Mouse (Mus musculus): ENCODE measurements around the gene Ergic1. TPM values are rescaled to one million over a fixed set of nuclear protein-coding genes. Genes with fewer than 3 reads are reported as not detected.

The Ergic1 gene
- total RNA-seq, 4 experiments from 2014 or later = 118 to 152 (median 136) TPM

DNA sequence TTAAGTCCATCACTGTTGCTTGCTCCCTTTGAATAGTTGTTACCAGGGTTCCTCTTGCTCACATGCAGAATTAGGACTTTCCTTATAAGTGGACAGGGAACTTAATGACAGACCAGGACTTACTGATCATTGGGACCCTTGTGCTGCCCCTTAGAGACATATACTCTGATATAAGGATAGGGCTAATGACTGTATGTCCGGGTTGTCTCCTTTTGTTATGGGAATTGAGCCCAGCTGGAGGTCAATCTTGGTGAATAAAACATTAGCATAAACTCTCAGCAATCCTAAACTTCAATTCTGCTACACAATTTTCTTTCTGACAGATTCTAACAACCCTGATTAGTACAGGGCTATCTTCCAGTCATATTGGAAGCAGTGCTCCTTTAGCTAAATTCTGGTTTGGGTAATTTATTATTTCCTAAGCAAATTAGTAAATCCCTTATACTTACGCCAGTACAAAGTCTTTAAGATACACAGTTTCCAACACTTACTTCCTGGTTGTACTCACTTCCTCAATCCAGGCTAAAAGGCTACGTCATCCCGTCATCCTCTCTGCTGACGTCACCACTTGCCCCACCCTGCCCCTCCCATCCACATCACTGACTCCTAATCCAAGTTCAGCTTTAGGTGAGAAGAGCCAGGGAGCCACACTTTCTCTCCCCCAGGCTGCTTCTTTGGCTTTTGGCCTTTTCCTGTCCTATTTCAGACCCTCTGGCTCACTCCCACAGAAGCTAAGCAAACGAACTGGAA, 23.4 kb upstream of the Ergic1 start:
- DNase-seq (ENCODE audit: low spot score in 2 of 2) = no peak

DNA sequence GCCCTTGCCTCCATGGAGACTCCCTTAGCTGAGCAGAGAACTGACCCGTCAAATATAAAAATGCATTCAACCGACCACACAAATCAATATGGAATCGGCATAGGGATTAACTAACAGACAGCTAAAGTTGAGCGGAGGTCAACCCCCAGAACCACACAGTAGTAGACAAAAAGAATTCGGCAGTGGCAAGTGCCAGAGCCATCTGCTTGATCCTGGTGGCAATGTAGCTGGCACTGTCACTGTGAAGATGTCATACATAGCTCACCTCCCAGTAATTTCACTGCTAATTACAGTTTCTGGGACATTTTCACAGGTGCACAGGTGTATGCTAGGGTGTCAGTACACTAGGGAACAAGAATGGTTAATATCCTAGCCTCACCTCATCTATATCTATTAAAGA, 21.2 kb upstream of the Ergic1 start:
- DNase-seq (ENCODE audit: low spot score in 2 of 2) = no peak

DNA sequence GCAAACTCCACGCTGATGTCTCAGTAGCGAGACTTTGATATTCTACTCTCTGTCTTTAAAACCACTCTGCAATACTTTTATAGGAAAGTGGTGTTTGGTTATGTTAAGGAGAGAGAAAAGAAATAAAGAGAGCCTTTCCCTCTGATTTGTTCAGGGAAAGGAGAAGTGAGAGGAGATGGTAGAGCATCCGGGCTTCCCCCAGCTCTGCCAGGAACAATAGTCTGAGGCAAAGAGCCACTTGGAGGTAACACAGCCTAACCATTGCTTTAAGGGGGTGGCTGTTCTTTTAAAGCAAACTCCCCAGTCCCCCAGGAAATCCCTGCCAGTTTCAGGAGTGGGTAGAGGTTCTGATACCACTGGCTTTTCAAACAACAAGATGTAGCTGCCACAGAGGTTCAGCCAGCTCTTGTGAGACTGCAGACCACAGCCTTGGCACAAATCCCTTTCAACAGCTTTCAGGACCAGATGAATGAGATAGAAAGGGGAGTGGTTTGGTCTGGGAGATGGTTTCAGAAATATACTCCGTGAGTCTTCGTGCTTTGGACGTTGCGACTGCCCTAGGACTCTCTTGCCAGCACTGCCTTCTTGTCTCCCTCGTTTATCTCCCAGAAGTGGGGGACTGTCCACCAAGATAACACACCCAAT, 16.8 kb upstream of the Ergic1 start:
- DNase-seq (ENCODE audit: low spot score in 2 of 2) = no peak

DNA sequence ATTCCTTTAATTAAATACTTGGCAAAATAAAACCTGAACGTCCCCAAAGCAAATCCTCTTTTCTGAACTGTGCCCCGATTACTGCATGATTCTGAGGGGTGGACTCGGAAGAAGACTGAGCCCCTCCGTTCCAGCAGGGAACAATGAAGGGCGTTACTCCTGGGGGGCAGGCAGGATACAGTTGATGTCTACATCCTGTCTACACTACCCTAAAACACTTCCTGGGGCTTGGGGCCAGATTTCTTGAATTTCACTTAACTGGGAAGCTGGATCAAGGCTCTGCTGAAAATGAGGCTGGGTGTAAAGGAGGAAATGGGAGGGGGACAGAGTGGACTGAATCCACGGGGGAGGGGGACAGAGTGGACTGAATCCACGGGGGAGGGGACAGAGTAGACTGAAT, 13.5 kb upstream of the Ergic1 start:
- DNase-seq (ENCODE audit: low spot score in 2 of 2) = no peak

DNA sequence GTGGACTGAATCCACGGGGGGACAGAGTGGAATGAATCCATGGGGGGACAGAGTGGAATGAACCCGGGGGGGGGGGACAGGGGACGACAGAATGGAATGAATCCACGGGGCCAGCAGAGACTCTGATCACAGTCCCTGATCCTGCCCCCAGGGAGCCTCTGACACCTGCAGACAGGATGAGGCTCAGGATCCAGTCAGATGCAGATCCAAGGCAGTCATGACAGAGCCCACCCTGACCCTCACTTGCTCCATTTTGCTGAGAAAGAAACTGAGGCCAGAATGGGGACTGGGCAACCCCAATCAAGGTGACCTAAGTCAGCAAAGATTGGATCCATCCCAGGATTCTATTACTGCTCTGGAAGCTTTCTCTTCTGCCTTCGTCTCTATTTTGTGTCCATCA, 12.7 kb upstream of the Ergic1 start:
- no peak for DNase-seq (ENCODE audit: low spot score in 2 of 2)

DNA sequence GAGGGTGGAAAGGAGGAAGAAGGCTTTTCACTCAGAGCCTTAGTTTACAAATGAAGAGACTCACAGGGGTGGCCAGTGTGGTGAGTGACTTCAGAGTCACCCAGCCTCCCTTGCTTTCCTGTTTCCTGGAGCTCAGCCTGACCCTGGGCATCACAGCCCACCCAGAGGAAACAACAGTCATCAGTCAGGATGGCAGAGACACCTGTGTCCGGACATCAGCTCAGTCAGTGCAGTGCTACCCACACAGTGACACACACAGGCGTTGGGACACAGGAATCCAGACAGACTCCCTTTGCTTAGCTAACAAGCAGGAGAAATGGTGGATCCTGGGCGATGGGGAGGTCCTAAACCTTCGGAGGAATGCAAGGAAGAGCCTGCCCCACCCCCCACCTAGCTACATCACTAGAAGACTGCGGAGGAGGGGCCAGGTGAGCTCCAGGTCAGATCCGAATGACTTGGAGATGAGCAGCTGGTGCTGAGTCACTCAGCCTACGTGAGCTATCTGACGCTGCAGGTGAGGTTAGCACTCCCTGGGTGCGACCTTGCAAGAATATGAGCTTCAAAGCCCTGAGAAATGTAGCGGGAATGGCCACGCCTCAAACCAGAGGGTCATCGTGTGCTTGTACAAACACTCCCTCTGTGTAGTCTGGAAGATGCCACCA, 12.0 kb upstream of the Ergic1 start:
- no peak for DNase-seq (ENCODE audit: low spot score in 2 of 2)

DNA sequence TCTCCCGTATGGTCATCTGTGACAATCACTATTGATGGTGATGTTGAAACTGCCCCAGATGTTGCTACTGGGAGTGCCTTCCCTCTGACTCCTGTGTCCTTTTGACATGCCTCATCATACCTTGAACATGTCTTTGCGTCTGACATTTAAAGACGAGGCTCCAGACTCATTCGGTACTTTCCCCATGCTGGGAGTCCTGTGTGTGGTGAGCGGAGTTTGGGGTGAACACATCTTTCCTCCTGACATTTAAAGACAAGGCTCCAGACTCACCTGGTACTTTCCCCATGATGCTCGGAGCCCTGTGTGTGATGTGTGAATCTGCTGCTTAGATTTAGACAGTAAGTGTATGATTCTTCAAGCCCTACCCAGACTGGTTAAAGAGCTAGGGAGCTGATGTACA, 10.2 kb upstream of the Ergic1 start:
- no peak for DNase-seq (ENCODE audit: low spot score in 2 of 2)

DNA sequence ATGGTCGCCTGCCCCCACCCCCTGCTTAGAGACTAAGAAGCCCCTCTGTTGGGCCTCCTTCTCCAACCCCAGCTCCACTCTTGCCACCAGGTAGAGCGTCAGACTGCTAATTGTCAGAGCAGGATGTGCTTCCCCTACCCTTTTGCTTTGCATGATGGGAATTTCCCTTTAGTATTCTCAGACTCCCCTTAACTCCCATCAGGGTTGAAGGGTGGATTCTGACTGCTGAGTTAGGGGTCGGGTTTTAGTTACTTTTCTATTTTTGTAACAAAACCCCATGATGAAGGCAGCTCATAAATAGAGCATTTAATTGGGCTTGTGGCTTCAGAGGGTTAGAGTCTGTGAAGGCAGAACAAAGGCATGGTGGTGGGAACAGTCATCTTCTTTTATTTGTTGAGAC, 8.3 kb upstream of the Ergic1 start:
- no peak for DNase-seq (ENCODE audit: low spot score in 2 of 2)

DNA sequence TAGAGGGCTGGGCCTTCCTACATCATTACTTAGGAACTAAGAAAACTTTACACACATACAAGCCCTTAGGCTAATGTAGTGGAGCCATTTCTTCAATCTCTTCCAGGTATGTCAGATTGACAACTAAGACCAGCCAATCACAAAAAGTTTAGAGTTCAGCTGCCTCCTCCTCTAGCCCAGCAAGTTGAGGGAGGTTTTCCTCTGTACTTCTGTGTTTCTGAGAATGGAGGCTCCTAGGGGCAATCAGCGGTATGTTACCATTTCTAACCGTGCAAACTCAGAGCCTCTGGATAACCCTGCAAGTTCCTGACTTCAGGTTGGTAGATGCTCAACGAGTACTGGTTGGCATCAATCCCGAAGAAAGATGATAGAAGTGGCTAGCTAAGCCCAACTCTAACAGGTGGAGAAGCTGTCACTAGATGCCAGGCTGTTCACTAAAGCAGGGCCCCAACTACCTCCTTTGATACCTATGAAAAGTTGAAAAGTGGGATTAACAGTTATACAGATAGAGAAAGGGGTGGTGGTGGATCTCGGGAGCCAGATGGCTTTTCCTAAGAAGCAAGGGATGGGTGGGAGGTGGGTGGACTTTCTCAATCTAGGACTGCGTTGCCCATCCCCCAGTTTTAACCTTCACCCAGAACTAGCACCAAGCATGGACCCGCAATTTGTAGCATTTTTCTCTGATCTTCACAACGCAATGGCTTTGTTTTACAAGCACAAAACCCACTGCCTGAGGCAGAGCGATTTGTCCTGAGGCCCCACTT, 581 bp upstream of the Ergic1 start:
- no peak for DNase-seq (ENCODE audit: low spot score in 2 of 2)

DNA sequence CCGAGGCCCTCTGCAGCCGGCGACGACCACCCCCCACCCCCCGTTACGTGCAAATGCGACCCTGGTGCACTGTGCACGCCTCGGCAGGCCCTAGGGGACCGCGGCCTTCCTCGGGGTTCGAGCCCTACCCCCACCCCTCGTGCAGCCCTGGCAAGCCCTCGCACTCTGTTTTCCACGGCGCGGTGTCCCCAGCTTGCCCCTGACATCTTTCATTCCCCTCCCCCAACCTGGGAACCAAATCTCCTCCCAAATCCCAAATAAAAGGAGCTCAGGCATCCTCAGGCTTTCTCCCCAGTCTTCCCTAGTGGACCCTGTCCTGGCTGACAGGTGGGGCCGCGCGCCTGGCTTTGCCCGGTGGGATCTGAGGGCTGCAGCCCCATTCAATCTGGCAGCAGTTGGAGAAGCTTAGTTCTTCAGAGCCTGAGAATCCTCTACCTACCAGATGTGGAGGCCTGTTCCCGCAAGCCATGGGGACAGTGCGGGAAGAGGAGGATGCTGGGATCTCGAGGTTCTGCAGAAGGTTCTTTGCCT, 427 bp downstream of the Ergic1 start, which contains the start of gene Dusp1:
Gene Dusp1 (minus strand): TSS at position 478 of the 531 bp plus-strand sequence.
- no peak for DNase-seq (ENCODE audit: low spot score in 2 of 2)

DNA sequence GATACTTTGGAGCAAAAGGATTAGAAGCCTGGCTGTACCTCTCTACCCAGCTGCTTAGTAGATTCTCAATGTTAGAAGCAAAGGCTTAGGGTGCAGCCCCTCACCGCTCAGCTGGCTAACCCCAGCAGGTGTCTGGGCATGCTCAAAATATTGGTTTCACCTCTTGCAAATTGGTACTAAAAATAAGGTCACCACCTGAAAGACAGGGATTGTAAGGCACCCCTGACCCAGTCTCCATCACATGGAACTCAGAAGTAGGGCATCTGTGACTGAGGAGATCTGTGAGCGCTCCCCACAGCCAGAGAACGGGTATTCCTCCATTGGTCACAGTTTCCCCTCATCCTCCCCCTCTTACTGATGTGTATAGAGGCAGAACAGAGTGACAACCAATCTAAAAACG, 1.0 kb downstream of the Ergic1 start:
- DNase-seq (ENCODE audit: low spot score in 2 of 2) = no peak

DNA sequence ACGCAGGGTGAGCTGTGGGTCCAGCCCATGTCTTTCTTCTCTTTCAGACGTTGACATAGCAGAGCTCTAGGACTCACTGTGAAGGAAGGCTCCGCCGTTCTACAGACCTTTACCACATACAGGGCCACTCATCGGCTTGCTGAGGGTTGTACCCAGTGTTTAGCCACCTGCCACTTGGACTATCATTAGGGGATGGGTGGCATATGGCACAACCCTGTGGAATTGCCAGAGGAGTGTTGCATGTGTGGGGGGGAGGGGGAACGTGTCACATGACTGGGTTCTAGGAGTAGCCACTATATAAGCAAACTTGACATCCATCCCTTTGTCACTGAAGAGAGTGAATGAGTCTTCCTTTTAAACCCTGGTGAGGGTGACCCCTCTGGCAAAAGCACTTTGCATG, 2.2 kb downstream of the Ergic1 start:
- DNase-seq (ENCODE audit: low spot score in 2 of 2) = no peak

DNA sequence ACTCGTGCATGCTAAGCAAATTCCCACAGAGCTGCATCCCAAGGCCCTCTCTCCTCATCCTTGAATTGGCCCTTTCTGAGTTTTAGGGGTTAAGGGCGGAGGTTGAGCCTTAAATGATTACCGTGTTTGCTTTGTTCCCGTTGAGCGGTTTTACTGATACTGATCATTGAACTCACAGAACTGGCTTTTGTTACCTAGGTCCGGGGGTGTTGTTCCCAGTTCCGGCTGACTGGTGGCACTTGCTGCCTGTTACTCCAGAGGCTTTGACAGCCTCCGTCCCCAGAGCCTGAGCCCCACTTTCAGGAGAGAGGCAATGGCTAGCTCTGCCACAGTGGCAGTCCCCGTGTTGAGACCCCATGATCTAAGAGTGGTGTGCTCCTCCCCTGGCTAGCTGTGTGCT, 3.1 kb downstream of the Ergic1 start:
- no peak for DNase-seq (ENCODE audit: low spot score in 2 of 2)

DNA sequence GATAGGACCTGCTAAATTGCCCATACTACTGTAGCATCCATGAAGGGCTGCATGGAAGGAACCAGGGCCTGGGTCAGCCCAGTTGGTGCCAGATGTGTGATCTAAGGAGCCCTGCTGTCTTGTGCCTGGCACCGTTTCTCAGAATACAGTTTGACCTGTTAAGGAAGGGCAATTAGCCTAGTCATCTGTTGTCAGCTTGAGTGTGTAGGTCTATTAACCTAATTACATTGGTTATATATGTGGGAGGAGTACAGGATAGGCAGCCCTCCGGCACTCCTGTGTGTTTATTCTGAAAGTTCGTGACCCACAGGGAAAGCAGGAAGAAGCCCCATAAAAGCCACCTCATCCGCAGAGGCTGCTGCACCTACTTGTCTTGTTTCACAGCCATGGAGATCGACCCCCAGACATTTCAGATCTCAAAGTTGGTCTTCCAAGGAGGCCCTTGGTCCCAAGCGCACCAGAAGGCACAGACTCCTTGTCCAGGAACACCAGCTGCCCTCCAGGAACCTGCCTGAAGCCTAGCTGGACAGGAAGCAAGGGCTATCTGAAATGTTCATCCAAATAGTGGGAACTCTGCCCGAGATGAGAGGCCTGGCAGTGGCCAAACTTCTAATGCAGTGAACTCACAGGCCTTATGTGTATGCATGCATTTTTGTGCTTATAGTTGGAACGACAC, 6.0 kb downstream of the Ergic1 start:
- DNase-seq (ENCODE audit: low spot score in 2 of 2) = no peak

DNA sequence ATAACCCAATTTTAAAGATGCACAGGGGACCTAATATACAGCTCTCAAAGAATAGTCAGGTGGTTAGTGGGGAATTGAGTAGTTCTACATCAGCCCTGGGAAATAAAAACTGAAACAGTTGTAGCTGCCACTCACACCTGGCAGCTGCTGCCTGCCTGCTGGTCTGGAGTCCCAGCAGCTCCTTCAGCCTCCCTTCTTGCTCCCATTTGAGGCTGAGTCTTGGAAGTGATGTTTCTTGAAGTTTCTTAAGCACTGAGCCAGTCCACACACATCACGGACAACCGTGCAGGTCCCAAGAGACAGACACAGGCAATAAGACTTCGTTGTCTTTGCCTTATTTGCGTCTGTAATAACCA, 6.5 kb downstream of the Ergic1 start:
- no peak for DNase-seq (ENCODE audit: low spot score in 2 of 2)

DNA sequence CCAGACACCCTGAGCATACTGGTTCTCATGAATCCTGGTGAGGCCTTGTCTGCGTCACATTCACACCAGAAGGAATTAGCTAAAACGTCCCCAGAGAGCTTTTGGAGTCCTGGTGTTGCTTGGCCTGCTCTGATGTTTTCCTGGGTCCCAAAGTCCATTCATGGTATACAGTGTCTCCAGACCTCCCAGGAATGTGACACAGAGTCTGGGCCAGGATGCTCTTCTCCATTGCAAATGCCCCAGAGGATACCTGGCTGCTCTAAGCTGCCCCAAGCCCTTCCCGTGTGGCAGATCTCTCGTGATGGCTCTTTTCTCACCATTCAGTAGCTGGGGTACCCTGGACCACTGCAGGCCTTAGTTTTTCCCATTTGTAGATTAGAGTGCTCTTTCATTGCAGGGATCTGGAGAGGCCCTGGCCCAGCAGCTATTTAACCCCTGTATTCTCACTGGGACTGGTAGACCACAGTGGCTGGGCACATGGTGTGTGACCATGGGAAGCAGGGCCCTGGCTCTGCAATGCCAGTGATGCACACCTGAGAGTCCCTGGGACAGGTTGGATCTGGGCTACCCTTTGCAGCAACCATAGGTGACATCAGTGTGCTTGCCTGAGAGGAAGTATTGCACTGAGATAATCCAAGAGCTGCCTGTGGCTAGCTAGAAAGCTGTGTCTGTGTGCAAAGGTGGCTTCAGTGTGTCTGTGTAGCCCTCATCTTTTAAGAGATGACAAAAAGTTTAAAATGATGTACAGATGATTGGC, 8.5 kb downstream of the Ergic1 start:
- DNase-seq (ENCODE audit: low spot score in 2 of 2) = no peak

DNA sequence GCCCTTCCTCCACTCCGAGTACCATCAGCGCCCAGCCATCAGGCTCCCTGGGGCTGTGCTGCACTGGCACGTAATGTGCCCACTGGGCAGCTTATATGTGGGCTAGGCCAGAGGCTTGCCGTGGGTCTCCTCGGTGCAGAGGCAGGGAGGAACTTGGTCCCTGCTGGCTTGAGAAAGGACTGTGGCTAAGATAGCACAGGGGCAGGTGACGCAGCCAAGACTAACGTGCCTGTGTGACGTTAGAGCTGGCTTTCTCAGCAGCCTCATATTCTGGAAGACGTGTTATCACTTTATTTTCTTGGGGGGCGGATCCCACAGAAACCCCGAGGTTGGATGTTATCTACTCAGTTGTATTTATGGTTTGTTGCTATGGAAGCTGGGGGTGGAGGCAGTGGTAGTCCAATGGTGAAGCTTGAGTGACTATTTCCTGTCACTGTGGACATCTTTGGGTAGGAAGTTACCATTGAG, 9.4 kb downstream of the Ergic1 start:
- no peak for DNase-seq (ENCODE audit: low spot score in 2 of 2)

DNA sequence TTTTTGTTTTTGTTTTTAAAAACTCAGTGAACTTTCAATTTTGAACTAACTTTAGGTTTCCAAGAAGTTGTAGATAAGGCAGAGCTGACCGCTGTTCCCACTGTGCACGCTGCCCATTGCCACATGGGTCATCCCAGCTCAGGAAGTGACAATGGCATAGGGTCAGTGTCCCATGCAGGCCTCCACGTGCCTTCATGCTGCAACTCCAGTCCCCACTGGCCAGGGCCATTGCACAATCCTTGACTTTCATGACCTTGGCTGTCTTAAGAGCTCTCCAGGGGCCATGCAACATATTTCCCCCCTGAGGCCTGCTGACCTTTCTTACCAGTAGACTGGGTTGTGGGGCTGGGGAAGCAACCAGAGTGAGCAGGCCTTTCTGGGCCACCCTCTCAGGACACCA, 10.1 kb downstream of the Ergic1 start:
- no peak for DNase-seq (ENCODE audit: low spot score in 2 of 2)

DNA sequence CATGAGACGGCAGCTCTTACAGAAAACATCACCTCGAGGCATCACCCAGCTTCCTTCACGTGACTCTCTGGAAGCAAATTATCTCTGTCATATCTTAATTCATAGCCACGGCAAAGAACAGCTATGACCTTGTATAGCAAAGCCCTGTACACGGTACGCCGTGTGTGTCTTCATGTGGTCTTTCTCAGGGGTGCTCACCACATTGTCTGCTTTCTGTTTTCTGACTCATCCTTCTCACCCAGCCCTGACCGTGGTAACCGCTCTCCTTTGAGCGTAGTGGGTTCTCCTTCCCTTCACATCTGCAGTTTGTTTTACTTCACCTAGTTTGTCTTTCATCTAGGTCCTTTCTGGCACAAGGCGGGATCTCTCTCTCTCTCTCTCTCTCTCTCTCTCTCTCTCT, 11.0 kb downstream of the Ergic1 start:
- DNase-seq (ENCODE audit: low spot score in 2 of 2) = no peak

DNA sequence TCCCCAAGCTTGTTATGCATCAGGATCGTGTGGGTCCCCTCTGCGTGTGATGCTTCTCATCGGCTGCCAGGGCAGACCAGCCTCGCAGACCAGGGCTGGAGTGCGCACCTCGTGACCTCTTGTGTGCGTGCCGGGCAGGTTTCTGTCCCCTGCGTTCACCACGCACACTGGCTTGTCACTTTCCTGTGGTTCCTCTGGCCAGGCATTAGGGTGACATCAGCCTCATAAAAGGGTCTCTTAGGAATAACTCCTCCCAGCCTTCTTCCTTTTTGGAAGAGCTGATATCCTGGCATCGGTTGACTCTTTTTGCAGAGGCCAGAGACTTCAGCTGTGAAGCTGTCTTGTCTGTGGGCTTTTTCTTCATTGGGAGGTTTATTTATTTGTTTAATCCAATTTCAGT, 12.8 kb downstream of the Ergic1 start:
- no peak for DNase-seq (ENCODE audit: low spot score in 2 of 2)
